15 mouse cellular contexts compared by ENCODE assay signal in the genomic region with DNA sequence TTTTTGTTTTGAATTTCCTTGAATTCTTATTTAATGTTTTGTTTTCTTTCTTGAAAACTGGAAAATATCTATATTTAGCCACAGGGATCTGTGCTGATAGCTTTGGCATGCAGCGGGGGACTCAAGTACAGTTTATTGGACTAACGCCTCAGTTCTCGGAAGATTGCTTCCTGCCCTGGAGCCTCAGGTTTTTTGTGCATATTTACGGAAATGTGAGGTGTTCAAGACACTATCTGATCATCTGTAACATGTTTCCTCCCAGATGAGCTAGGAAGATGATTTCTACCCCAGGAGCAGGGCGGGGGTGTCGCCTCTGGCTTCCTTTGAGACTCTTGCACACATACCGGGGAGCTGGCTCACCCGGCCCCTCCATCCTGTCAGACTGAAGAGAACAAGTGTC. TPM values are rescaled to one million over a fixed set of nuclear protein-coding genes. Genes with fewer than 3 reads are reported as not detected.
DNase-seq lines count a peak whose midpoint lies in the region; ATAC-seq and TF ChIP-seq lines count a peak whose summit lies in the region.
"Had no signal": no experiment of that assay in that cellular context is flagged by ENCODE, and none has a peak within 500 bp of the region (broad histone marks: within the 10 kb centered on the region; RNA-seq: fewer than 3 reads in every experiment).

No protein-coding gene starts in this region.

- H3K4me3 ChIP-seq in kidney, embryonic 16.5 days (ENCODE audit: low read length) = no peak overlapping the region
- H3K4me3 ChIP-seq in kidney, embryonic 14.5 days (ENCODE audit: low read length) = no peak overlapping the region
- no peak overlapping the region for H3K4me3 ChIP-seq in heart, adult 2 months
- H3K4me3 ChIP-seq: neural tube, embryonic 13.5 days had no signal

- H3K27me3 ChIP-seq in kidney, embryonic 16.5 days (ENCODE audit: insufficient read depth, low read length) = no peaks in the 10 kb centered on the region
- H3K27me3 ChIP-seq in kidney, embryonic 14.5 days (ENCODE audit: control insufficient read depth, insufficient read depth, low read length) = no peaks in the 10 kb centered on the region
- no peaks in the 10 kb centered on the region for H3K27me3 ChIP-seq in heart, adult 2 months (ENCODE audit: control insufficient read depth, insufficient read depth, low read length)
- H3K27me3 ChIP-seq: neural tube, embryonic 13.5 days had no signal

- no peak for TF ChIP-seq POLR2A in heart, adult 2 months (IDR thresholded peaks at IDR 0.05; ENCODE audit: insufficient read depth, low read depth, low read length)

- no peak for ATAC-seq in kidney, embryonic 16.5 days (ENCODE audit: low FRiP score, low TSS enrichment)
- no peak for ATAC-seq in kidney, embryonic 14.5 days (ENCODE audit: low FRiP score, low TSS enrichment)
- ATAC-seq in CD4-positive, CD25-positive, alpha-beta regulatory T cell, adult 4 months = peak; percentile 70
- no peak for ATAC-seq in megakaryocyte-erythroid progenitor cell, adult 5-6 weeks (replicated peaks; ENCODE audit: low FRiP score, low TSS enrichment, poor library complexity, severe bottlenecking)
- ATAC-seq: forebrain, embryonic 16.5 days had no signal

- H3K4me1 ChIP-seq in kidney, embryonic 16.5 days (ENCODE audit: insufficient read depth, low read length) = peaks cover 5% of the 10 kb centered on the region
- H3K4me1 ChIP-seq in kidney, embryonic 14.5 days (ENCODE audit: control insufficient read depth, insufficient read depth, low read length) = no peaks in the 10 kb centered on the region
- H3K4me1 ChIP-seq in heart, adult 2 months (ENCODE audit: control insufficient read depth, insufficient read depth, low read length) = peaks cover 10% of the 10 kb centered on the region

- no peak overlapping the region; the same call in 1 of the 2 replicates for H3K9ac ChIP-seq in kidney, embryonic 16.5 days (replicated peaks; ENCODE audit: low read length)
- H3K9ac ChIP-seq in kidney, embryonic 14.5 days (ENCODE audit: low read depth, low read length) = no peak overlapping the region
- H3K9ac ChIP-seq in heart, adult 2 months (ENCODE audit: low read depth, low read length) = no peak overlapping the region
- H3K9ac ChIP-seq: neural tube, embryonic 13.5 days had no signal

- 45% methylated on average over 8 of the region's 8 CpGs for WGBS in kidney, embryonic 16.5 days
- WGBS in kidney, embryonic 14.5 days = 56% methylated on average over 8 of the region's 8 CpGs
- WGBS in heart, adult 2 months = 24% methylated on average over 8 of the region's 8 CpGs

- H3K79me2 ChIP-seq in heart, adult 2 months (replicated peaks; ENCODE audit: control insufficient read depth, insufficient read depth, low read length) = no peaks in the 10 kb centered on the region

- no peak for TF ChIP-seq CTCF in heart, adult 2 months (IDR thresholded peaks at IDR 0.05)

- H3K4me2 ChIP-seq in kidney, embryonic 16.5 days (replicated peaks; ENCODE audit: low read depth, low read length) = peak overlapping the region; percentile 26; the same call in 1 of the 2 replicates
- H3K4me2 ChIP-seq in kidney, embryonic 14.5 days (replicated peaks; ENCODE audit: low read depth, low read length) = no peak overlapping the region
- H3K4me2 ChIP-seq: midbrain, embryonic 11.5 days; neural tube, embryonic 13.5 days had no signal

- no peak overlapping the region for H3K27ac ChIP-seq in kidney, embryonic 16.5 days (ENCODE audit: low read length)
- no peak overlapping the region for H3K27ac ChIP-seq in kidney, embryonic 14.5 days (ENCODE audit: low read depth, low read length)
- peak overlapping the region; percentile 52 for H3K27ac ChIP-seq in heart, adult 2 months
- H3K27ac ChIP-seq: stomach, postnatal 0 days had no signal

- no peaks in the 10 kb centered on the region for H3K36me3 ChIP-seq in kidney, embryonic 16.5 days (ENCODE audit: insufficient read depth, low read length)
- H3K36me3 ChIP-seq in kidney, embryonic 14.5 days (ENCODE audit: control insufficient read depth, insufficient read depth, low read length) = no peaks in the 10 kb centered on the region
- H3K36me3 ChIP-seq in heart, adult 2 months (ENCODE audit: control insufficient read depth, insufficient read depth, low read length) = no peaks in the 10 kb centered on the region; the same call in 1 of the 2 replicates

- intact Hi-C loops in heart, adult 2 months (cut with DNase I) = no loop called here
- intact Hi-C loops in heart, postnatal 10 days (cut with DNase I) = no loop called here

- H3K9me3 ChIP-seq in kidney, embryonic 16.5 days (ENCODE audit: low read length) = peaks cover 6% of the 10 kb centered on the region; the same call in 1 of the 2 replicates
- no peaks in the 10 kb centered on the region for H3K9me3 ChIP-seq in kidney, embryonic 14.5 days (ENCODE audit: control insufficient read depth, low read length)
- H3K9me3 ChIP-seq: neural tube, embryonic 13.5 days had no signal

- peak in 1 of 2 experiments; percentile 45 for DNase-seq in heart, adult 2 months
- peak; percentile 10 to 27 for DNase-seq in heart, postnatal 10 days
- DNase-seq in urinary bladder, postnatal 10 days (ENCODE audit: low spot score) = no peak
- DNase-seq: cerebellum, adult 11 months; gastrocnemius, postnatal 14 days; spleen, adult 18-20 months had no signal

- TF ChIP-seq EP300 in heart, adult 2 months (IDR thresholded peaks at IDR 0.05; ENCODE audit: insufficient read depth, low read depth, low read length) = 0 out of 2 replicates have a peak, but pooled peaks have one; percentile 61

RNA-seq across cellular contexts. Expression of gene Map6, which starts 22.8 kb away (rescaled TPM):
- 1.7 and 2.1 TPM in 2 replicates for polyA plus RNA-seq in kidney, embryonic 16.5 days (2015; fragmentation: Nextera tagmentation; extraction: Ambion mirVana)
- 1.1 and 1.2 TPM in 2 replicates for polyA plus RNA-seq in kidney, embryonic 14.5 days (2014; fragmentation: Nextera tagmentation; extraction: Ambion mirVana)
- polyA plus RNA-seq in CD4-positive, CD25-positive, alpha-beta regulatory T cell, adult 4 months (2017; shearing (Covaris generic)) = 1 to 10 TPM; 2.4 to 4.5 TPM
- 1 to 10 TPM; 3.3 to 4.3 TPM for total RNA-seq in heart, adult 2 months (2021)
- 3.4 and 3.5 TPM in 2 replicates for polyA plus RNA-seq in heart, adult 2 months (2012; rRNA removed)
- total RNA-seq in heart, postnatal 10 days (2021) = 1 to 10 TPM; 5.1 to 6.0 TPM
- total RNA-seq in megakaryocyte-erythroid progenitor cell, adult 5-6 weeks (2014; fragmentation: Nextera tagmentation) = not detected in 2 replicates
- total RNA-seq in megakaryocyte-erythroid progenitor cell, adult 5-6 weeks (2017) = not detected in 2 replicates

RNA-seq across cellular contexts. Expression of gene Mogat2, which starts 51.6 kb away (rescaled TPM):
- 12.2 and 14.9 TPM in 2 replicates for polyA plus RNA-seq in kidney, embryonic 16.5 days (2015; fragmentation: Nextera tagmentation; extraction: Ambion mirVana)
- 2.7 and 3.0 TPM in 2 replicates for polyA plus RNA-seq in kidney, embryonic 14.5 days (2014; fragmentation: Nextera tagmentation; extraction: Ambion mirVana)
- not detected for polyA plus RNA-seq in CD4-positive, CD25-positive, alpha-beta regulatory T cell, adult 4 months (2017; shearing (Covaris generic))
- not detected for total RNA-seq in heart, adult 2 months (2021)
- 0.47 TPM in 1 of 2 replicates, not detected in the other for polyA plus RNA-seq in heart, adult 2 months (2012; rRNA removed)
- not detected for total RNA-seq in heart, postnatal 10 days (2021)
- total RNA-seq in megakaryocyte-erythroid progenitor cell, adult 5-6 weeks (2014; fragmentation: Nextera tagmentation) = 0.27 TPM in 1 of 2 replicates, not detected in the other
- not detected in 2 replicates for total RNA-seq in megakaryocyte-erythroid progenitor cell, adult 5-6 weeks (2017)
- total RNA-seq: layer of hippocampus, postnatal 25 days had no signal
